Mouse (Mus musculus) T-helper 2 cell (primary cell): ENCODE results near the gene Ang4.

Source experiments
- in situ Hi-C: fragments of 300-600 bp; cut with MboI, MseI; formaldehyde crosslinking; loops from one replicate; pipeline ENCODE4 v1.15.1; 2025; ENCODE audit warnings: high pct_unique_total_duplicates

Ang4 gene

GRCm38 (mm10) chr14:51773490-51773889 is at the start of gene Ang4:
Gene Ang4, minus strand, starts transcription at chr14:51773590.
- in situ Hi-C loops: loop anchor here (5.0 kb wide), 1 partner anchor 54 kb away; no protein-coding TSS in a partner anchor

- in situ Hi-C loops: no loop called here
These were observed 26.4 kb upstream of the Ang4 start, which contains the start of gene AY358078 for GRCm38 (mm10) chr14:51799746-51800145. Gene AY358078, plus strand, starts transcription at chr14:51800046.

- in situ Hi-C loops: no loop called here
These were observed 20.7 kb upstream of the Ang4 start for GRCm38 (mm10) chr14:51794106-51794505.

GRCm38 (mm10) chr14:51789196-51789595 is 15.8 kb upstream of the Ang4 start:
- in situ Hi-C loops: no loop called here

GRCm38 (mm10) chr14:51787061-51787460 is 13.7 kb upstream of the Ang4 start:
- in situ Hi-C loops: no loop called here

- in situ Hi-C loops: no loop called here
These were observed 12.9 kb upstream of the Ang4 start for GRCm38 (mm10) chr14:51786335-51786734.

GRCm38 (mm10) chr14:51778865-51779481 is 5.6 kb upstream of the Ang4 start:
- in situ Hi-C loops: no loop called here

GRCm38 (mm10) chr14:51777791-51778190 is 4.4 kb upstream of the Ang4 start:
- in situ Hi-C loops: no loop called here

- in situ Hi-C loops: loop anchor here (5.0 kb wide), 1 partner anchor 56 kb away; no protein-coding TSS in a partner anchor
These were observed 2.0 kb downstream of the Ang4 start for GRCm38 (mm10) chr14:51771378-51771777.

GRCm38 (mm10) chr14:51755944-51756343 is 17.4 kb downstream of the Ang4 start:
- in situ Hi-C loops: no loop called here

GRCm38 (mm10) chr14:51740347-51741170 is 32.8 kb downstream of the Ang4 start:
- in situ Hi-C loops: no loop called here

GRCm38 (mm10) chr14:51739150-51739993 is 34.0 kb downstream of the Ang4 start:
- in situ Hi-C loops: no loop called here

- in situ Hi-C loops: no loop called here
These were observed 34.8 kb downstream of the Ang4 start for GRCm38 (mm10) chr14:51738411-51739149.

- in situ Hi-C loops: no loop called here
These were observed 35.4 kb downstream of the Ang4 start for GRCm38 (mm10) chr14:51737967-51738366.

- in situ Hi-C loops: no loop called here
These were observed 56.3 kb downstream of the Ang4 start, which contains the start of gene Gm5800 for GRCm38 (mm10) chr14:51717083-51717482. Gene Gm5800, minus strand, starts transcription at chr14:51717183.
